Mouse (Mus musculus) liver, embryonic 14.5 days (tissue): ENCODE measurements at regions not wholly inside any gene's neighbourhood (a gene's known extent, or its start where the extent isn't known, plus 50 kb on each side); places are given as distances from the start of the nearest gene placed in this dataset.

ENCODE experiments used
- CTCF ChIP-seq: IDR thresholded peaks from 2 replicates; pipeline ENCODE4 v1.5.1; 2016; ENCODE audit warnings: antibody characterized with exemption, low read depth, control low read depth
- EP300 ChIP-seq: IDR thresholded peaks from 2 replicates; pipeline ENCODE4 v1.6.1; 2016; ENCODE audit warnings: antibody characterized with exemption, low read depth

GRCm38 (mm10) chr1:14570113-14570512 lies 1523.0 kb downstream of the 4930444P10Rik start:
- no peak for TF ChIP-seq EP300
- no peak for TF ChIP-seq CTCF
